Mouse (Mus musculus) natural killer cell, adult 2 months (primary cell): ENCODE results near the gene Mucl1.
A peak's percentile ranks its signal among the peaks of the same experiment; 100 is the strongest.
"Not testable (repeated sequence)": the region's sequence is repeated elsewhere in the genome, so short reads cannot be mapped to it uniquely, and the experiment has no call there.

ENCODE experiments used
- DNase-seq, 2 experiments: peaks; one replicate each; pipeline ENCODE4 v3.0.0; 2022; ENCODE audit warnings: low spot score in 2 of 2

Gene Mucl1

GRCm38 (mm10) chr15:103755369-103755768, at the start of gene Mucl1:
TSS of gene Mucl1 (minus strand) at chr15:103755469.
- no peak for DNase-seq

GRCm38 (mm10) chr15:103766836-103767235, 11.6 kb upstream of the Mucl1 start:
- peak in 1 of 2 experiments; percentile 8 for DNase-seq

- not testable (repeated sequence) for DNase-seq
Measured at GRCm38 (mm10) chr15:103716861-103717260, 38.4 kb downstream of the Mucl1 start.
